Mouse (Mus musculus) left cerebral cortex, adult 6 months (tissue): Measurements from ENCODE around the gene Ppp1r15a. TPM values are rescaled to one million over a fixed set of nuclear protein-coding genes. Genes with fewer than 3 reads are reported as not detected.

Source experiments
- long read RNA-seq, 2 experiments: library from polyadenylated mRNA; unstranded; transcript quantifications; one replicate each; pipeline ENCODE4 v2.0.0; 2019 to 2020
- polyA plus RNA-seq: library from polyadenylated mRNA; unstranded; fragments of <200 nt; fragmentation: Nextera tagmentation; gene quantifications from 2 replicates; pipeline ENCODE4 v1.2.3, GENCODE M21; 2021

Gene Ppp1r15a
- 18.3 and 18.8 TPM in 2 replicates for polyA plus RNA-seq
- long read RNA-seq, experiment 1, transcript Ppp1r15a-201 (3 exons, 2,333 nt): major isoform, 118 of 123 reads
- long read RNA-seq, experiment 1, partial matches to known transcripts: 1 of 123 reads
- long read RNA-seq, experiment 1, other reads (novel, unspliced or antisense): 2 of 123 reads
- long read RNA-seq, experiment 2, transcript Ppp1r15a-201 (3 exons, 2,333 nt): major isoform, 16 of 25 reads
- long read RNA-seq, experiment 2, partial matches to known transcripts: 3 of 25 reads
- long read RNA-seq, experiment 2, other reads (novel, unspliced or antisense): 2 of 25 reads

DNA sequence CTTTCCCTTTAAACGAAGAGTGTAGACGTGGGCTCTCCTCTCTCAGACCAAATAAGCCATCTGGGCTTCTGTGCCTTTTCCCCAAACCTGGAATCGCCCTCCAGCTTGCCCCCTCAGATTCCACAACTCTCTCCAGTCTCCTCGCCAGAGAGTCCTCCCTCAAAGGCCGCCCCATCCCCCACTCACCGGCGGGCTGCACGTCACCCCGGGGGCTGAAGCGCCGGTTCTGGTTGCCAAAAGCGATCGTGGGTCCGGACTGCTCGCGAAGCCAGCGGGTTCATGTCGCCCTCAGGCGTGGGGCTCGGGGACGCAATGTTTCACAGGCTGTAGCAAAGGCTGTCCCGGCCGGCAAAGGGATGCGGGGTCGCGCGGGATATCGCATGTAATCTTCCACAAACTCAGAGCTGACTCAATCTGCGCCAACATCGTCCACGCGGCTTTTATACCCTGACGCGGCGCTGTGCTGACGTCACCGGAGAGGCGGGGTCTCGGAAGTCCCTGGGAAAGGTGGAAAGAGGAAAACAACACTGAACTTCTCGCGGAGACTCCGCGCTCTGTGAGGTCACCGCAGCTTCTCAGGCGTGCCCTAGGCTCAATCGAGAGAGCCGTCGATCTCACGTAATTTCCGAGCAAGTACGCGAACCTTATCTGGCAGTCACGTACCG lies at the start of gene Ppp1r15a, which contains the start of gene Plekha4:
TSS of gene Ppp1r15a (minus strand) at position 460 of the 665 bp plus-strand sequence.
TSS of gene Plekha4 (plus strand) at position 522 of the 665 bp plus-strand sequence.

DNA sequence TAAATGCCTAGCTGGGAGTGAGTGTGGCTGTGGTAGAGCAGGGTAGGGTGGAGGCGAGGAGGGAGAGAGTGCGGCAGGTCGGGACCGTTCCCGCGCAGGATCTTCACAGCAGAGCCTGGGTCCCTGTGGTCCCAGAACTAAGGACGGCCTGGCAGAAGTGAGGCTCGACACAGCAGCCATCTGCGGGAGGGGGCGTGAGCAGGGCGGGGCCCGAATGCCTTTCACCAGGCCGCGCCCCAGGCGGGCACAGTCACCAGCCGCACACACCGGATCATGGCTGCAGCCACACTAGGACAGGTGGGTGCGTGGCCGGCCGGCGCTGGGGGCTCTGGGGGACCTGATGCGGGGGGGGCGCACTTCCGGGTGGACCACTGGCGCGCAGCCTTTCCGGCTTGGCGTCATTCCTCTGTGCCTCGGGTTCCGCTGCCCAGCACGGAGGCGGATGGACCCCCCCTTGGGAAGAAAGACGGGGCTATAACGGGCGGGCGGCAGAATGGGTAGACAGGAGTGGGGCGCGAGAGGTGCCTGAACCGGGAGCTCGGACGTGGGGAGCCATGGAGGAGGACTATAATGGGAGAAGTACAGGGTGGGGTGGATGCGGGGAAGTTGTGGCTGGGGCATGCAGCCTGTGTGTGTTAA lies 44.2 kb upstream of the Ppp1r15a start, which contains the start of gene Bcat2:
TSS of gene Bcat2 (plus strand) at position 51 of the 639 bp plus-strand sequence.

DNA sequence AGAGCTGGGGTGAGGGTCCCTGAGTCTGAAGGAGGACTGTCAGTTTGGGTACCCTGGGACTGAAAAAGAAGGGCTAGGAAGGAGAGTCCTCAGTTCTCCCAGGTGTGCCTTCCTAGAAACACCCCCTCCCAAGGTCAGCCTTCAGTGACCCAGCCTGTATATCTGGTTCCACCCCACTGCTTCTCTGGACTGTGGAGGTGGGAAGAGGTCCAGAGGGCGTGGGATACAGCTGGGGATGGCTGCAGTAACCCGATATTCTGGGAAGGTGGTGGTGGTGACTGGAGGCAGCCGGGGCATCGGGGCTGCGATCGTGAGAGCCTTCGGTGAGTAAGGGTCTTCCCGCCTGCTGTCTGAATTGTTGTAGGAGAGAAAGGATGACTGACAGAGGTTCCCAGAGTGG lies 28.7 kb upstream of the Ppp1r15a start, which contains the start of gene Hsd17b14:
TSS of gene Hsd17b14 (plus strand) at position 150 of the 400 bp plus-strand sequence.

DNA sequence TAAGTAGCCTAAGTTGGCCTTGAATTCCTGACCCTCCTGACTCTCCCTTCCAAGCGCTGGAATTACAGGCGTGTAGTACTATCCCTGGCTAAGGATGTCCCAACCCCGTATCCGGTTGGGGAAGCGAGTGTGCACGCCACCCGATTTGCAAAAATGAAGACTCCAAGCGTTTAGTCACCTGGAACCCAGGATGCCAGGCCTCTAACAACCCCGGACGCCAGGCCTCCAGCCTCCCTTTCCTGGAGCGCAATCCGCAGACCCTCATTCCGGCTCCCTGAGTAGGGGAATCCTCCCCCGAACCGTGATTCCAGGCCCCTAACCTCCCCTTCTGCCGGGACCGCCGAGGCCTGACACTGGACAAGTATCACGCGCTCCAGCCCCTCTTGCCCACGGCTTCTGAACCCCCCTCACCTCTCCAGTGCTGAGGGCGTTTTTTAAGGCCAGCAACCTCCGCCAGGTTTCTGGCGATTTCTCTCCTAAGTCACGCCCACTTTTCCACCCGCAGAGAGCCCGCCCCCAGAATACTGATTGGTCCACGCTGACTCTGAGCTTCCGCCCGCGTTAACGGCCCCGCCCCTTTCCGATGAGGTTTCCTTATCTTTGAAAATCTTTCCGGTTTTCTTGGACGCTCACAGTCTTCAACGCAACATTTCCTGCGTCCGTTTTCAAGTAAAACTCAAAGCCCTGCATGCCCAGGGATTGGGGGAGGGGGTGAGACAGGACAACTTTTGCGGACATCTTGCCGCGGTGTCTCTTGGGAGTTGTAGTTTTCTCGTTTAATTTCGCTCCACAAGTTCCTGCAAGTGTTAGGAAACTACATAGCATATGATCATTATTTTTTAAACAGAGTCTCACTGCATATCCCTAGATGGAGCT lies 15.9 kb downstream of the Ppp1r15a start, which contains the start of gene Nucb1:
TSS of gene Nucb1 (minus strand) at position 495 of the 876 bp plus-strand sequence.

DNA sequence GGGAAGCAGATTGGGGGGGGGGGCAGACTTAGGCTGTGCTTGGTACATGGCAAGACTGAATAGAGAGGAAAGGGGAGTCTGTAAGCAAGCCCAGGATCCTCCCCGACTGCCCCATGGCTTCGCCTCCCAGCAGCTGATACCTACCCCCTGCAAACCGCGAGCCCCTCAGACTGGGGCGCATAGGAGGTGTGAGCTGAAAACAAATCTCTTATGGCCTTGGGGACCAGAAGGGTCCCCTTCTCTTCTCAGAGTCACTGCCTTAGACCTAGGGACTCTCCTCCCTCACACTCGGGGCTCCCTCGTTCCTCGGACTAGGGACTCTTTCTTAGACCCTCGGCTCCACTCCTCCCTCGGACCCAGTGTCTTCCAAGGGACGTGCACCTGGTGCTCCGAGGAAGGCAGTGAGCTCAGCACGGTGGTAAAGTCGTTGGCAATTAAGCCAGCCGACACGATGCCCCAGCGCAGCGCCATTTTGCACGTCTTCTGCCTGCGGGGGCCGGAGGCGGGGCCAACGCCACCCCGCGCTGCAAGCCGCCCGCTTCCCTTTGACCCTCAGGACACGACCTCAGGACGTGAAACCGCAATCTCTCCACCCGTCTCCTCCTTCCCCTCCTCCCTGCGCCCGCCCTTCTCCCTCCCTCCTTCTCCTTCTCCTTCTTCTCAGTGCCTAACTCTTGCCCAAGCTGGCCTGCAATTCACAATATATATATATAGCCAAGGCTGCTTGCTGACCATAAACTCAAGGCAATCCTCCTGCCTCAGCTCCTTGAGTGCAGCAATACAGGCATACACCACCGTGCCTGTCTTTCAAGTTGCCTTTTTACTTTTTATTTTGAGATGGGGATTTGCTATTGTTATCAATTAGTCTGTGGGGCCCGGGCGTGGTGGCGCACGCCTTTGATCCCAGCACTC lies 37.5 kb downstream of the Ppp1r15a start, which contains the start of gene Dhdh:
TSS of gene Dhdh (minus strand) at position 513 of the 912 bp plus-strand sequence.

DNA sequence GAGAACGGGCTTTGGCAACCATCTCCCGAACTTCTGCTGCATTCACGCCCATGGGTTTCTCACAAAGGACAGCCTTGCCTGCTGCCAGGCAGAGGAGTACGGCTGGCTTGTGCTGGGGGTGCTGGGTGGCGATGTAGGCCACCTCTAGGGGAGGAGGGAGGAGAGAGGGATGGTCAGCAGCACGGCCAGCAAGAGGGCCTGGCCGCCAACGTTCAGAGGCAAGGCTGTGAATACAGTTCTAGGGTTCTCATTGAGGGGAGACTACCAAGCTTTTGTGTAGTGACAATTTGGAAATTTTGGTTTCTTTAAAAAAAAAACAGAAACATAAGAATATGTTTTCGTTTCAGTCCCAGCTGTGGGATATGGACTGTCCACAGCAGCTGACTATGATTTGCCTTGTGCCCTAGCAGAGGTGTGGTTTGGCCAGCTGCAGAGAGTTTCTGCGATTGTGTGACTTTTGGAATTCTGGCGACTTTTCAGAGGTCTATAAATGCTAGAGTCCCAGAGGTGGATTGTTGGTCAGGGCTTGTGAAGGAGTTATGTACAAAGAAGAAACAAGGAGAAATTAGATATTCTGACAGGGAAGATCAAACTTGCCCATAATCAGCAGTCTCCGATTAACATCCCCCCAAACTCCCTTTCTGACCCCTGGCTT lies 39.2 kb downstream of the Ppp1r15a start, which contains the start of gene Gm45808:
TSS of gene Gm45808 (minus strand) at position 51 of the 655 bp plus-strand sequence.

DNA sequence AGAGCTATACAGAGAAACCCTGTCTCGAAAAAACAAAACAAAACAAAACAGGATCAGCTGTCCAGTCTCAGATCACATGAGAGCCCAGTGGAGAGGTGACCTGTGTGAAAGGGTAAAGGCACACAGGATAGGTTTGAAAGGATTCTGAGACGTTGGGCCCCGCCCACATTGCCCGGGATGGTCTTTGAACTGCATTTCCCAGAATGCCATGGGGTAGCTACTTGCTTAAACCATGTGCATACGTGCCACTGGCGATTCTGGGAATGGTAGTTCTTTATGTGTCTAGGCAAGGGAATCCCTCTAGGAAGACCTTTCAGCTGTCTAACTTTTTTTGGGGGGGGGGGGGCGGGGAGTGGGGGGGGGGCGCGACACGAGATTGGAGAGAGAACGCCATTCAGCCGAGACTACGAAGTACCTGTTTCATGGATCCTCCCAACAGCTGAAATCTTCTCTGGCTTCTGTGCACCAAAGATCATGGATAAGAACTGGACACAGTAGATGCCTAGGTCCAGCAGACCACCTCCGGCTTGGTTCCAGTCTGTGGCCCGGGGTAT lies 44.6 kb downstream of the Ppp1r15a start, which contains the start of gene Tulp2:
TSS of gene Tulp2 (plus strand) at position 504 of the 554 bp plus-strand sequence.

Other genes with a start within 250 kb of the Ppp1r15a start
- gene Slc6a21, start 248.8 kb downstream of the Ppp1r15a start, polyA plus RNA-seq: not detected in 2 replicates
- gene Trpm4, start 192.5 kb downstream of the Ppp1r15a start, polyA plus RNA-seq: 9.2 and 15.2 TPM in 2 replicates
- gene Hrc, start 191.0 kb downstream of the Ppp1r15a start, polyA plus RNA-seq: 0.05 and 0.11 TPM in 2 replicates
- gene Ppfia3, start 159.2 kb downstream of the Ppp1r15a start, polyA plus RNA-seq: 11.0 and 32.9 TPM in 2 replicates
- 270 and 272 TPM in 2 replicates for gene Lin7b, start 155.7 kb downstream of the Ppp1r15a start, polyA plus RNA-seq
- gene Snrnp70, start 130.5 kb downstream of the Ppp1r15a start, polyA plus RNA-seq: 34.4 and 37.7 TPM in 2 replicates
- not detected in 2 replicates for gene Kcna7, start 120.6 kb downstream of the Ppp1r15a start, polyA plus RNA-seq
- 0.10 TPM in 1 of 2 replicates, not detected in the other for gene Ntf5, start 112.6 kb downstream of the Ppp1r15a start, polyA plus RNA-seq
- 0.19 TPM in 1 of 2 replicates, not detected in the other for gene Lhb, start 105.4 kb downstream of the Ppp1r15a start, polyA plus RNA-seq
- gene Gys1, start 91.4 kb downstream of the Ppp1r15a start, polyA plus RNA-seq: 8.9 and 9.1 TPM in 2 replicates
- 34.4 and 45.9 TPM in 2 replicates for gene Ruvbl2, start 88.2 kb downstream of the Ppp1r15a start, polyA plus RNA-seq
- gene Ftl1, start 66.4 kb downstream of the Ppp1r15a start, polyA plus RNA-seq: 1,322 and 1,591 TPM in 2 replicates
- 94.9 and 121 TPM in 2 replicates for gene Bax, start 59.4 kb downstream of the Ppp1r15a start, polyA plus RNA-seq
- gene Tulp2, start 44.4 kb downstream of the Ppp1r15a start, polyA plus RNA-seq: 0.08 and 0.17 TPM in 2 replicates
- not detected in 2 replicates for gene Gm45808, start 39.5 kb downstream of the Ppp1r15a start, polyA plus RNA-seq
- 3.8 TPM in 2 replicates for gene Dhdh, start 37.5 kb downstream of the Ppp1r15a start, polyA plus RNA-seq
- 48.4 and 64.7 TPM in 2 replicates for gene Nucb1, start 15.9 kb downstream of the Ppp1r15a start, polyA plus RNA-seq
- 3.8 and 7.2 TPM in 2 replicates for gene Plekha4, start 62 bp upstream of the Ppp1r15a start, polyA plus RNA-seq
- gene Hsd17b14, start 28.6 kb upstream of the Ppp1r15a start, polyA plus RNA-seq: 0.36 and 0.38 TPM in 2 replicates
- gene Bcat2, start 43.9 kb upstream of the Ppp1r15a start, polyA plus RNA-seq: 6.9 and 8.4 TPM in 2 replicates
- gene Fgf21, start 89.2 kb upstream of the Ppp1r15a start, polyA plus RNA-seq: 0.22 and 0.24 TPM in 2 replicates
- 0.06 and 0.07 TPM in 2 replicates for gene Fut1, start 91.0 kb upstream of the Ppp1r15a start, polyA plus RNA-seq
- gene Izumo1, start 95.5 kb upstream of the Ppp1r15a start, polyA plus RNA-seq: not detected in 2 replicates
- gene Rasip1, start 101.2 kb upstream of the Ppp1r15a start, polyA plus RNA-seq: 1.8 and 2.5 TPM in 2 replicates
- gene Mamstr, start 113.7 kb upstream of the Ppp1r15a start, polyA plus RNA-seq: 0.89 and 2.4 TPM in 2 replicates
- gene Fut2, start 140.1 kb upstream of the Ppp1r15a start, polyA plus RNA-seq: 0.06 and 0.09 TPM in 2 replicates
- gene Ntn5, start 157.8 kb upstream of the Ppp1r15a start, polyA plus RNA-seq: 6.5 and 9.8 TPM in 2 replicates
- 0.26 and 0.38 TPM in 2 replicates for gene Sec1, start 168.1 kb upstream of the Ppp1r15a start, polyA plus RNA-seq
- 74.9 and 93.1 TPM in 2 replicates for gene Car11, start 173.6 kb upstream of the Ppp1r15a start, polyA plus RNA-seq
- gene Dbp, start 178.8 kb upstream of the Ppp1r15a start, polyA plus RNA-seq: 30.2 and 130 TPM in 2 replicates
- gene Rpl18, start 189.2 kb upstream of the Ppp1r15a start, polyA plus RNA-seq: 335 and 337 TPM in 2 replicates
- gene Sphk2, start 191.7 kb upstream of the Ppp1r15a start, polyA plus RNA-seq: 4.9 and 10.6 TPM in 2 replicates
- gene Fam83e, start 194.9 kb upstream of the Ppp1r15a start, polyA plus RNA-seq: 0.08 and 0.22 TPM in 2 replicates
- gene Spaca4, start 199.5 kb upstream of the Ppp1r15a start, polyA plus RNA-seq: not detected in 2 replicates